Mouse (Mus musculus) right cerebral cortex, postnatal 4 days (tissue): ENCODE data around the gene Yjefn3.

ENCODE experiments used
- DNase-seq: peaks from one replicate; pipeline ENCODE4 v3.0.0-alpha.2; 2022

Gene Yjefn3

GRCm38 (mm10) chr8:69877992-69878391, 24.5 kb downstream of the Yjefn3 start:
- no peak for DNase-seq

- no peak for DNase-seq
Observed at GRCm38 (mm10) chr8:69877396-69877795, 25.1 kb downstream of the Yjefn3 start.

GRCm38 (mm10) chr8:69876967-69877366, 25.5 kb downstream of the Yjefn3 start:
- DNase-seq, result no peak

GRCm38 (mm10) chr8:69876097-69876496, 26.4 kb downstream of the Yjefn3 start:
- DNase-seq, result no peak

- no peak for DNase-seq
Observed at GRCm38 (mm10) chr8:69874654-69875053, 27.9 kb downstream of the Yjefn3 start.

- DNase-seq, result peak; percentile 78
Observed at GRCm38 (mm10) chr8:69874155-69874554, 28.4 kb downstream of the Yjefn3 start.

- DNase-seq, result no peak
Observed at GRCm38 (mm10) chr8:69870907-69871306, 31.6 kb downstream of the Yjefn3 start.

GRCm38 (mm10) chr8:69870003-69870765, 32.3 kb downstream of the Yjefn3 start:
- no peak for DNase-seq

GRCm38 (mm10) chr8:69867696-69868326, 34.7 kb downstream of the Yjefn3 start:
- no peak for DNase-seq

GRCm38 (mm10) chr8:69864180-69864579, 38.3 kb downstream of the Yjefn3 start:
- no peak for DNase-seq

GRCm38 (mm10) chr8:69863387-69864020, 39.0 kb downstream of the Yjefn3 start:
- DNase-seq, result no peak

- no peak for DNase-seq
Observed at GRCm38 (mm10) chr8:69861251-69861650, 41.3 kb downstream of the Yjefn3 start.

GRCm38 (mm10) chr8:69860807-69861206, 41.7 kb downstream of the Yjefn3 start:
- DNase-seq, result no peak

GRCm38 (mm10) chr8:69853869-69854268, 48.6 kb downstream of the Yjefn3 start:
- no peak for DNase-seq

GRCm38 (mm10) chr8:69850926-69851506, 51.5 kb downstream of the Yjefn3 start:
- no peak for DNase-seq

GRCm38 (mm10) chr8:69849899-69850298, 52.6 kb downstream of the Yjefn3 start:
- DNase-seq, result no peak

- DNase-seq, result no peak
Observed at GRCm38 (mm10) chr8:69848951-69849350, 53.6 kb downstream of the Yjefn3 start.

- DNase-seq, result no peak
Observed at GRCm38 (mm10) chr8:69847167-69848065, 55.1 kb downstream of the Yjefn3 start.
